Mouse (Mus musculus) embryo, embryonic 10.5 days (tissue): ENCODE data around the gene Lpp.
A peak's percentile ranks its signal among the peaks of the same experiment; 100 is the strongest.

Experiments used
- DNase-seq: peaks from one replicate; pipeline ENCODE4 v3.0.0-alpha.2; 2015; ENCODE audit warnings: low spot score

Gene Lpp

DNA sequence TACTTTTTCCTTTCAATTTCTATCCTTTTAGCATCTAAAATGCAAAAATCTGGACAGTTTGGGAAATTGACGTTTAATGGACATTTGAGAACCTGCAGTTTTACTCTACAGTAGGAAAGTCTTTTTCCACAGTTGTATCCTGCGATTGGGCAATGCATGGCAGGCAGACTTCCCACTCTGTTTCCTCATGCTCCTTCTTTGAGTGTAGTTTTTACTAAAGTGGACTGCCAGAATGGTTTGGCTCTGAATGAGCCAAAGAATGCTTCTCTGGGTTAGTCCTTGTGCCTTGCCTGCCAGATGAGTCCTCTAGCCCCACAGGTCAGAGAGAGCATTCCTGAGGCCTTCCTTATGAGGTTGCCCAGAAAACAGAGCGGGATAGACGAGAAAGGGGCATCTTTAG, 166.5 kb downstream of the Lpp start:
- DNase-seq, result no peak

DNA sequence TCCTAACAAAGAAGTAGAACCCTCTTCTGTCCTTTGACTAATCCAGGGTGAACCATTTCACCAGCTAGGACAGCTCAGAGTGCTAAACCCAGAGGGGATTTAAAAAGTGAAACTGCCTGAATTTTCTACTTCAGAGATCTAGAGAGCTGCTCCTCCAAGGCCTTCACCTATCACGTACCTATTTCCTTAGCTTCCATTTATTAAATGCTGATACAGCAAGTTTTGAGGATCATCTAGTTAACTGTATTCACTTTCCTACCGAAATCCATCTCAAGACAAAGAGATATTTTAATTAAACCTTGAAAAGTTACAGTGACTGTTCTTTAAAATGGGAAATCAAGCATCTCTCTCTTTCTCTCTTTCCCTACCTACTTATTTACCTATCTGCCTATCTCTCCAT, 167.7 kb downstream of the Lpp start:
- DNase-seq, result no peak

DNA sequence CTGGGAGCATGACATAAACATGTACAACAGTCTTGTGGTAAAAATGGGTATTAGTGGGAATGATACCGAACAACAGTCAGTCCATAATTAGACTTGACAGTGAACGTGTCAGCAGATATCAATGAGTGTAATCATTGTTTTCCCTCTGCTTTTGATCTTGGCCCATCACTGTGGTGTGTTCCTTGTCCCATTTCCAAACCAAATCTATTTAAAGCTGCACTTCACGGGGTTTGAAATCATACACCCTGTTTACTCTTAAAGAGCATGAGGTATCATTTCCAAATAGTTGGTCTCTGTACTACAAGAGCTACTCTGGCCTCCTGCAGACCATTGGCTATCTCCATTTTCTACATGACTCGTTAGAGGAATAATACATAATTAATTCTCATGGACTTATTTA, 168.3 kb downstream of the Lpp start:
- DNase-seq, result no peak

DNA sequence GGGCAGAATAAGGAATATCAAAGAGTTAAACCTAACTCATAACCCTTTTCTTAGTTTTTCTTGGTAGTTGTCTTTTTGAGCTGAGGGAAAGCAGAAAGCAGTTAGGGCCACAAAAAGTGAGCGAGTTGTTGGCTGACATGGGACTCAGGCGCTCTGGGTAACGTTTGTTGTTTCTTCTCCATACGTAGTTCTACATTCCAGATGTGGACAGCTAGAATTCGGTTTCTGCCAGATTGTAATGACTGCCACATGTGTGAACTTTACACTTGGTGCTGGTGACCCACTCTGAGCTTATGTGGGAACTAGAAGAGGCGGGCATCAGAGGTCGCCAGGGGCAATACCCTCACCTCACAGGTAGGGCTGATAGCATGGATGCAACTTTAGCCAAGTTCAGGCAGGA, 172.0 kb downstream of the Lpp start:
- DNase-seq, result peak; percentile 46

DNA sequence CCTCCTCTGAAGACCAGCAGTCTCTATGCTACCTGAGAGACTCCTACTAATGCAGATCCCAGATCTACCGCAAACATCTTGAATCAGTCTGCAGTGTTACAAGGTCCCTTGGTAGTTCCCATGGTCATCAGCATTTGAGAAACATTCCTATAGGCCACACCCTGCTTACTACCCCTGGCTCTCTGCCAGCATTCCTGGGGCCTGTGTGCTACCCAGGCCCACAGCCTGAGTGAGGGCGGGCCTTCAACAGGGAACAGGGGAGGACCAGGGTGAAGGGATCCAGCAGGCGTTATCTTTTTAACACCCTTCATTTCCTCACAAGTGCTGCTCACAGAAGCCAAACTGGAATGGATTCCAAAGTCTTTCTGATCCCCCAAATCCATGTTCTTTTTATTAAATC, 173.0 kb downstream of the Lpp start:
- peak; percentile 21 for DNase-seq

DNA sequence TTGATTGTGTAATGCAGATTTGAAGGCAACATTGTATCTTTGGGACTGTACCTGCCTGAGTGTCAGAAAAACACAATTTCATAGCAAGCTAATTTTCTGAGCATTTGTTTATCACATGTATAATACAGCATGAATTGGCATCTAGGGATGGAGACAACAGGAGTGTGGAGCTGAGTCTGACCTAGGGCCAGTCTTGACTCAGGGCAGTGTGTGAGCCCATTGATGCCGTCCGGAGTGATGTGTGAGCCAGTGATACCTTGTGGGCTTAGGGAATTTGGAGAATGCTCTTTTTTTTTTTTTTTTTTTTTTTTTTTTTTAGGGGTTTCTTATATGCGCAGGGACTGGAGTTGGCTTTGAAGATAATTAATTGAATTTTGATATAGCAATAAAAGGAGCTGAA, 174.3 kb downstream of the Lpp start:
- no peak for DNase-seq

DNA sequence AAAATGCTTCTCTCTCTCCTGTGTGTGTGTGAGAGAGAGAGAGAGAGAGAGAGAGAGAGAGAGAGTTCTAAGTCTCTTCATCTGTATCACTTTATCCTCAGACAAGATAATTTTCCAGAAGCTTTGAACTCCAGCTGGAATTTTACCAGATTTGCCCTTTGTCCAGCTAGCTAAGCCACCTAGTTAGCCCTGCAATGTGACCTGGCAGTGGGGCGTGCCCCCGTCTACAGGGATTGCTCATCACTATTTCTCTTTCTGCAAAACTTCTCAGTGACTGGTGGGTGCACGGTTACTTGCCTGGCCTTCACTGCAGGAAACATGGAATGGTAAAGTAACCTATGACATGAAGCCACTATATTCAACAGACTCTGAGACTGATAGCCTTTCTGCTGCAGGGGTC, 174.8 kb downstream of the Lpp start:
- no peak for DNase-seq

DNA sequence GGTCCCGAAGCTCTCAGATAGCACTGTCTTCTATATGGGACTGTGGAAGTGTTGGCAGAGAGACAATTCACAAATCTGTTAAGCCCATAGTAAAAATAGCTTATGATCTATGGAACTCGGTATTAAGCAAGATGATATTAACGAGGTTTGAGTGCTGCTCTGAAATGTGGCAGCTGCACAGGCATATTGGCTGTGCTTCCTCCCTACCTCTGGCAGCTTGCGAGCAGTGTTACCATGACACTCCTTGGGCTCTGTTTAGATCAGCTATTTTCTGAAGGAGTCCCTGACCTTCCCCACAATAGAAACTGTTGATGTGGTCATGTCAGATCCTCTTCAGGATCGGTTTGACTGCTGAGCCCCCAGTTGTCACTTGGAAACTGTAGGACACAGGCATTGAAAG, 176.4 kb downstream of the Lpp start:
- no peak for DNase-seq

DNA sequence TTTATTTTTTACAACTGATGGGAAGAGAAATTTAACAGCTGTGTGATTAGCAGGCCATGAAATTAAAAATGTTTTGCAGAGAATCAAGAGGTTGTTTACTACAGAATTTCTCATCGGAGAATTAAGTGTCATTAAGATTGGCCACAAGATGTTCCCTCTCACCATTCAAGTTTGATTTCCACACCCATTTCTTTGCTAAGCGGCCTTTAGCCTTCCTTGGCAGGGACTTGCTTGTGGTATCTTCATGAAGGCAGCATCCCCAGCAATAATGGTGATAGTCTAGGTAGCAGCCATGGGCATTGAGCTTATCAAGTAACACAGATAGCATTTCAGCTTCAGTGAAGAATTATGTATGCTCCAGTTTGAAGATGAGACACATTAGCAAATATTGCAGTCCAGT, 183.7 kb downstream of the Lpp start:
- no peak for DNase-seq

DNA sequence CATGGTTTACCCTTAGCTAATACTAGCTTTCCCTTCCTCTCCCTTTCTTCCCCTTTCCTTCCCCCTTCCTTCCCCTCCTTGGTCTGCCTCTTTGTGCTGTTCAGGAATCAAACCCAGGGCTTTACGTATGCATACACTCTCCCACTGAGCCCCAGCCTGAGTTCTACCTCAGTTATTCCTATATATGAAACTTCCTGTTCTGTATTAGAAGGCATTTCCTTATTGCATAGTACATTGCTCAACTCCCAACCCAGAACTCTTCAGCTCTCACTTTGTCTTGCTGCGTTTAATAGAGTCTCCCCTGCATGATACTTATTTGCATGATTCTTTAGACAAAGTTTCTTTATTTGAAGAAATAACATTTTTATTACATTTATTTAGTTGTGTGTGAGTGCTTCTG, 184.5 kb downstream of the Lpp start:
- DNase-seq, result no peak

DNA sequence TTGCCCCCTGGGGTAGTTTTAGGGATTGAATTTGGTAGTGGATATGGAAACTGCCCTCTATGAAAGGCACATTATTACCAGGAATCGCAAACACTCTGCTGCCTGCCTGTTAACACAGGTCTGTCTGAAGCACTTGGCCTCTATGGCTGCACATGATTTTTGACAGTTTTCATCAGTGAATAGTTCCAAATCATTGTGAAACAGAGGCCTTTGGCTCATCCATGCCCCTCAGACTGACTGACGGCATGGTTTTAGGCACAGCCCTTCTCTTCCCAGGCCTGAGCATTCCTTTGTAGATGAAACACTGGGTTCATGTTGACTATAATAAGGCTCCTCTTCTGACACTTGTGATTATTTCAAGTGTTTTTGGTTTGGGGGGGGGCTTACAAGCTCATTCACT, 189.5 kb downstream of the Lpp start:
- DNase-seq, result no peak

DNA sequence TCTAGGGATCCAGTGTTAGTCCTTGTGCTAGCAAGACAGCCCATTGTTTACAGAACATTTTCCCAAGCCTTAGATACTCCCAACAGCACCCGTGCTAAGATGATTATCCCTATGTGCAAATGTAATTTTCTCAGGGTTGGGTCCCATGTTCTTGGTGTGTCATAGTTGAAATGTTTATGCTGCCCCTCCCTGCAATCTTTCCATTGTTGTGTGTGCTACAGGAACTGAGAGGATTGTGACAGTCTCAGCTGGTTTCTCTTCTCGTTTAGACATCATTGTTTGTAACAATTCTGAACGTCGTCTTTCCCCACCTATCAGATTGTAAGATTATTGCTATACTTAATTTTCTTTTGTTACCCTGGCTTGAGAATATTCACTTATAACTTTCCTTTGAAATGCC, 200.2 kb downstream of the Lpp start:
- DNase-seq, result no peak

DNA sequence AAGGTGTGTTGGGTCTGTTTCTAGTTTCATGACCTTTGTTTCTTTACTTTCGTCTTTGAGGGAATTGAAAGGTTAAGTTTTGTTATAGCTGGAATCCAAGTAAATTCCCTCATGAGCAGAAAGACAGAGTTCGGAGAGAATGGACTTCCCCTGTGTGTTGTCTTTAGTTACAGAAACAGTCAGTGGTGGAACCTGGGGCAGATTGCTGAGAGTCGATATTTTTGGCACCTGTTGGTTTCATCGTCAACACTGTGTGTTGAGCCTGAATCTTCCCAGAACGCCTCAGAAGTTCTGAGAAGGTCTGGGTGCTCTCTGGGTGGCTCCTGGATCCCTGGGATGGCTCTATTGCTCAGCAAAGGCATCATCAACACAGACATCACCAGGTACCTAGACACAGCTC, 201.2 kb downstream of the Lpp start:
- DNase-seq, result no peak

DNA sequence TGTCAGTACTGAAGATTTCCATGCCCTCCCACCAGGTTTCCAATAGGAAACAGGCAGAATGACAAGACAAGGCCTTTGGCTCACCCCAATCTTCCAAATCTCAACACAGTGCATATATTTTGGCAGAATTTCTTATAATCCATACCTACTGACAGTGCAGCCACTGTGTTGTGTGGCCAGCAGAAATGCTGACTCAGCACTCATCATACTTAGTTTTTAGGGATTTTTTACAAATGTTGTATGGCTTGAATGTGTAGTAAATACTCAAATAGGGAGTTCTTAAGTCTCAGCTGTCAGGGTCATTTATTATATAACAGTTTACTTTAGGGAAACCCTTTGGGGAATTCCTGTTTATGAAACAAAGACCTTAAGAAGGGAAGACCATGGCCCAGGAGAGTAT, 202.2 kb downstream of the Lpp start:
- DNase-seq, result no peak

DNA sequence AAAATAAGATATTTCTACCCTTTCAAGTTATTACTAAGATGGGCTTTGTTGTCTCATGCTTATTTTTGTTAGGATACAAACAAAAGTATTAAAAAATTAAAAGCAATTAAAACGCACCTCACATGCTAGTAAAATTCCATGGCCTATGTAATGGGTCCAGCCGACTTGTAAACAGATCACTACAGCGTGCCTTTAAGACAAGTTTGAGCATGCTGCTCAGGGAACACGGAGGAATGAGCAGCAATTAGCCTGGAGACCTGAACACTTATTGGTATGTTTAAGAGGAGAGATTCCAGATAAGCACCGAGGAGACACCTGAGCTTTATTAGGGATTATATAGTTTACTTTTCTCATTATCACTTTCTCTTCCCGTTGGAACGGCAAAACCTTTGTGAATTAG, 205.3 kb downstream of the Lpp start:
- DNase-seq, result no peak

DNA sequence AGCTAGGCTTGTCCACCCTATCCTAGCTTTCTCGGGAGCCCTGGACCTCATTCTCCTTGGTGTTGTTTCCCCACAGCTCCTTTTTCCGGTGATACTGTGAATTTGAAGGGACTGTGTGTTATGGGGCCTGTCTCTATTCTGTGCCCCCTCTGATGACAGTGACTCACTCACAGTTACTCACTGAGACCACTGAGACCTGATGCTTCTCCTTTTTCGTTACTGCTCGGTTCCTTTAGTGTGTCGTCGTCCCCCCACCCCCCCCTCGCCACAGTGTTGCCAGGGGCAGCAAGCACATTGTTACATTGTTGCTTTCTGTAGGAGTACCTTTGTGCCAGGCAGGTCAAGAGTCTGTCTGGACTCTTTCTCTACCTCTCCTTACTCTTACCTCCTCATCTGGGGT, 206.5 kb downstream of the Lpp start:
- DNase-seq, result no peak

DNA sequence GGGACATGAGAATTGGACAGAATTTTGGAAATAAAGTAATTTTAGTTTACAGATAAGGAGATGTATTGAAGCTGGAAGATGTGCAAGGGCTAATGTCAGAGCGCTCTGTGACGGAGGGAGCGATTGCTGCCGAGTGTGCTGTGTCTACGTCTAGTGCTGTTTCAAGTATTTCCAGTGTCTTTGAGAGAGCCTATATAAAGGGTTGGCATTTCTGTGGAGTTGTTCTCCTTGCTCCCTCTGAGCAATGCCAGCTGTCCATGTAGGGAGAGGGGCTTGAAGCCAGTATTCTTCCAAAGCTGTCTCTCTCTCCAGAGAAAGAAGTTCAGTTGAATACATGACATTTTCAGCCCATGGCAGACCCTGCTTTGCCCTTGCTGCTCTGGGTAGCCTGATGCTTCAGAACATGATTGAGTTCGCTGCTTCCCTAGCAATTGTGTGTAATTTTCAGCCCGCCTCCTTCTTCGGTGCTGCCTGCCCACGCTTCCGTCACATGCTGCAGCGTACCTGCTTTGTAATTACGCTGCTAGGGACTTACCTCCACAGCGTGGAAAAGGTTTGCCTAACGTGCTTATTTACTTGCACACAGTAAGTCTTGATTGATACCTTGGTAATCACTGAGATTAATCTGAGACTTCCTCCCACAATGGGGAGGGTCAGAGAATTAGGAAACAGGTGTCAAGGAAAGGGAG, 207.1 kb downstream of the Lpp start:
- DNase-seq, result no peak

DNA sequence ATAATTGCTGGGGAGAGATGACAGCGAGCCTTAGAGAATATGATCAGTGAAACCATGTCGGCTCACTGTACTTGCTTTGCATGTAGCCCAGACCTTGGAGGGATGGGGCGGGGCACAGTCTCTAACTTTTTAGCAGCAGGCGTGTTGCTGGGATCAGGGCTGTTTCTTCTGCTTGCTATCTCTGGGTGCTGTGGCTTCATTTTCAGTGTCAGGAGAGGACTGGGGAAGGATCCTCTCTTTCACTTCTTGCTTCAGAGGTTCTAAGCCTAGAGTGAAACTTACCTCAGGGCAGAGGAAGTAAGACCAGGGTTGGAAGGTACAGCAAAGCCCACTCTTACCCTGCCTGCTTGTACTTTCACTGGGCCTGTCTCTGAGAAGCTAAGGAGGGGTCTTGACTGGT, 210.0 kb downstream of the Lpp start:
- DNase-seq, result no peak

DNA sequence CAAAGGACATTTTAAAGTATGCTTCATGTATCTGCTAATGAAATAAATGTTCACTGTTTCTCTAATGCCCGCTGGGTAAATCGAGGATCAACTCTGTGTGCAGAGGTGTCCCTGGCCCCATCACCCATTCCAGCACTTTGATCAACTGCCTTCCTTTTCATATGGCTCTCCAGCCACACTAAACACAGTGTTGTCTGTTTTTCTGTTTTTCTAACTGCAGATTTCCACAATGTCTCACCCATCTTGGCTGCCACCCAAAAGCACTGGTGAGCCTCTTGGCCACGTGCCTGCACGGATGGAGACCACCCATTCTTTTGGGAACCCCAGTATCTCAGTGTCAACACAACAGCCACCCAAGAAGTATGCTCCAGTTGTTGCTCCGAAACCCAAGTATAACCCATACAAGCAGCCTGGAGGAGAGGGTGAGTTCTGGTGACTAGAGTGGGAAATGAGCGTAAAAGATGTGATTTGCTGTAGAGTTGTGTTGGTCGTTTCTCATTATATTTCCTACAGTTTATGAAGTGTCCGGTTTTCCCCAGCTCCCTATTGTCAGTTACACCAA, 214.7 kb downstream of the Lpp start:
- no peak for DNase-seq

DNA sequence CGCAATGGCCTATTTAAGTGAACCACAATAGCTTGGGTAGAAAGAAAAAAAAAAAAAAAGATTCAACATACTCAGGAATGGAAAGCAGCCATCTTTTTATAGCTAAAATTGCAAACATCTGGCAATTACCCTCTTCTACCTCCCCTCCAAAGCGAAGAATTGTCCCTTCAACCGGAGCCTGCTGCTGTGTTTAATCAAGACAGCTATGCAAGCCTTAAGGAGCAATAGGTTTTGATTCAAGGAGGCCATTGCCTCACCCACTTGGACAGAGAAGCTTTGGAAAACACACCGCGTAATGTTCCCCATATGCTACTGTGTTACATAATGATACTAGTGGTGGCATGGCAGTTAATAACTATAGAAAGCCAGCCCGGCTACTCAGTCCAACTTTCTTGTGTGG, 226.2 kb downstream of the Lpp start:
- DNase-seq, result peak; percentile 14

DNA sequence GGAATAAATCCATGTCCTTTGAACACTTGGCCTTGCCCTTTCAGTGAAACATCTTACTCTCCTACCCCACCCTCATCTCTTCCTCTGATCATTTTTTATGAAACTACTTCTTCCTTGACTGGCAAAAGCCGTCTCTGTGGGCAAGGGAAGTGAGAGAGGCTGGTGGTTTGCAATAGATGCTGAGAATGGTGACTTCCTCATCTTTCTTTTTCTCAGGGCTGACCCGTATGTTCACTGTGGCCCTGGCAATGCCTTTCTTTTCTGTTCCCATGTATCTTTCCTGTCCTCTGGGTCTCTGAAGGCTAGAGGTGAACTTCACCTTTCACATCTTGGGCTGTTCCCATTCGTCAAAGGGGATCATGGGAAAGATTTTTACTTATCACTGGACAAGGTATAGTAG, 226.7 kb downstream of the Lpp start:
- no peak for DNase-seq

DNA sequence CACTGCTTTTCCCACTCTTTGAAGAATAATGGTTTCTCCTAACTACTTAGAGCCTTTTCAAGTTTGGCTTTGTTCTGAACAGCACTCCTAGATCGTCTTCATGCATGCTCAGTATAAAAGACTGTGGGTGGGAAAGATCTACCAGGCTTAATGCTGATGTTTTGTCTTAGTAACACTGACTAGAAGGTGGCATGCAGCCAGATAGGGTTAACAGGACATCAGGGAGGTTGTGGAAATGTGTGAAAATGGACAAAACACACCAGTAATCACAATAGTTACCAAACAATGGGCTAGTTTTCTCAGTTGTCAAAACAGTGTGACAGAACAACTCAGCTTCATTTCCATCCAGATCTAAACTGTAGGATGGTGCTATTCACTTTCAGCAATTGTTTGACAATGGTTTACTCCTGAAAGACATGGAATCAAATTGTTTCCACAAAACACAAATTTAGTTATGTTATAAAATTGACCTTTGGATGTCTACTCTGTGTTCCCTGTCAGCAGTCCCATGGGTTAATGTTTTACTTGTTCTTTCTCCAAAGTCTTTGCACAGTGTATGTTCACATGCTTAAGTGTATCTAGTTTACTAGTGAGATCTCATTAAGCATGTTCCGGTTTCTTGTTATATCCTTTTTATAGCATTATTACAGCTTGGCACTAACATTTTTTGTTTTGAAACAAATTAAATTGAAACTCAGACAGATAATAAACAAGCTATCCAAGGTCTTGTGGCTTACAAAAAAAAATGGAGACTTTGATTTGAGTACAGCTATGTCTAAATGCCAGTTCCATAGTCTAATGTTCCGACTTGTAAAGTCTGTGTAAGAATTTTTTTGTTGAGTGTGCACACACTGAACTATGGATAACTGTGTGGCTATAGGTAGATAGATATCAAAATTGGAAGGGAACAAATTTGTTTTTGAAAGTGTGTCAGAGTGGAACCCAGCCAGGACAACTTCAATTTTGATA, 229.2 kb downstream of the Lpp start:
- DNase-seq, result no peak

DNA sequence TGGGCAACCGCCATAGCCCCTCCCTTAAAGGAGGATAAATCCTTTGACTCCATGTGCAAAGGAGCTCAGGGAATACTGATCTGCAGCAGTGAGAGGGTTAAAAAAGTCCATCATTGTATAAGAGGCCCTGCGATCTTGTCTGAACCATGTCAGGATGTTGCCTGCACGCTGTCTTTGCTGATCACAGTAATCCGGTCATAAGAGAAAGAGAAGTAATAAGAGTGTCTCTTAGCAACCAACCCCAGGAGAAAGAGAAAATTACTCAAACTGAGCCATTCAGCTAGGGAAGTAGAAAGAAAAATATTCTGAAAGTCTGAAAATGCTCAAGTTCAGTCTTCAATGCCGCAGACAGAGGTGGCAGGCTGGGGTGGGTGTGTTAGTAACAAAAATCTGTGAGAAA, 231.0 kb downstream of the Lpp start:
- DNase-seq, result no peak
